Mouse (Mus musculus) forebrain, embryonic 14.5 days (tissue): ENCODE measurements at regions not wholly inside any gene's neighbourhood (a gene's known extent, or its start where the extent isn't known, plus 50 kb on each side); places are given as distances from the start of the nearest gene placed in this dataset.

Experiments
- ATAC-seq: fragments of 200-750 bp; cut with Nextera tagmentation; 2 replicates; pipeline ENCODE4 v1.8.0; 2017; ENCODE audit warnings: mild to moderate bottlenecking, moderate library complexity
- DNase-seq: peaks from one replicate; pipeline ENCODE4 v3.0.0-alpha.2; 2015; ENCODE audit warnings: low spot score
- H3K27ac ChIP-seq: fragments of 300-500 bp; sonication (generic); 2 replicates; pipeline ENCODE4 v1.5.1; 2014; ENCODE audit warnings: low read depth, mild to moderate bottlenecking, control low read depth, low read length, moderate library complexity
- H3K27me3 ChIP-seq: fragments of 300-500 bp; sonication (generic); replicated peaks from 2 replicates; pipeline ENCODE4 v1.6.1; 2014; ENCODE audit warnings: low read length, control low read depth, mixed read lengths; ENCODE audit not compliant: control insufficient read depth, insufficient read depth
- H3K36me3 ChIP-seq: fragments of 300-500 bp; sonication (generic); 2 replicates; pipeline ENCODE4 v1.6.1; 2014; ENCODE audit warnings: low read length, control low read depth; ENCODE audit not compliant: control insufficient read depth, insufficient read depth
- H3K4me1 ChIP-seq: fragments of 300-500 bp; sonication (generic); 2 replicates; pipeline ENCODE4 v1.6.1; 2014; ENCODE audit warnings: antibody characterized with exemption, low read length, control low read depth; ENCODE audit not compliant: control insufficient read depth, insufficient read depth
- H3K4me2 ChIP-seq: fragments of 300-500 bp; sonication (generic); 2 replicates; pipeline ENCODE4 v1.6.1; 2014; ENCODE audit warnings: mild to moderate bottlenecking, control low read depth, low read length
- H3K4me3 ChIP-seq: fragments of 300-500 bp; sonication (generic); 2 replicates; pipeline ENCODE4 v1.5.1; 2014; ENCODE audit warnings: low read depth, low read length, control low read depth
- H3K9ac ChIP-seq: fragments of 300-500 bp; sonication (generic); 2 replicates; pipeline ENCODE4 v1.6.1; 2014; ENCODE audit warnings: mild to moderate bottlenecking, low read length, control low read depth, moderate library complexity
- H3K9me3 ChIP-seq: fragments of 300-500 bp; sonication (generic); replicated peaks from 2 replicates; pipeline ENCODE4 v1.6.1; 2016; ENCODE audit warnings: low read length, control low read depth, mixed read lengths; ENCODE audit not compliant: control insufficient read depth
- WGBS: fragments of 180-500 bp; shearing (Covaris S2); extraction: QIAGEN DNeasy Blood & Tissue Kit; methylation state at CpG from one replicate; pipeline ENCODE4 v1.1.7; 2014; 5-methylcytosine and 5-hydroxymethylcytosine counted together

DNA sequence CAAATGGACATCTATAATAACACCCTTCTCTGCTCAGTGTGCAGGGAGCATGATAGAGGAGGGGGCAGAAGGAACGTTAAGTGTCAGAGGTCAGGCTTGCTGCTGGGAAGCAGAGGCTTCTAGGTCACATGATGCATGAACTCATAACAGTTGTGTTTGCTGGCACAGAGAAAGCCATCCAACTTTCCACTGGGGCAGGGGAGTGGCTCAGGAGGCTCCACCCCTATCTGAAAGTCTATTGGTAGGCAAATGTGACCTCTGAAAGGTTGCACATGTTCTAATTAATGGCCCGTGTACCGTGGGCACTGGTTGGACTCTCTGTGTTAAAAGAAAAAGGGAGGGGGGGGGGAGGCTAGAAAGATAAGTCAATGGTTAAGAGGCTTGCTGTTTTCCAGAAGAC lies 224.6 kb downstream of the Slc16a7 start:
- Histone ChIP-seq H3K27ac (no peak overlapping the region), H3K27me3 (no peaks in the 10 kb centered on the region), H3K4me1 (no peaks in the 10 kb centered on the region), H3K36me3 (no peaks in the 10 kb centered on the region), H3K9me3 (no peaks in the 10 kb centered on the region), H3K4me3 (no peak overlapping the region), H3K9ac (no peak overlapping the region), H3K4me2 (no peak overlapping the region)
- ATAC-seq (no peak), DNase-seq (no peak)
- 76% methylated on average over 3 of the region's 3 CpGs for WGBS

DNA sequence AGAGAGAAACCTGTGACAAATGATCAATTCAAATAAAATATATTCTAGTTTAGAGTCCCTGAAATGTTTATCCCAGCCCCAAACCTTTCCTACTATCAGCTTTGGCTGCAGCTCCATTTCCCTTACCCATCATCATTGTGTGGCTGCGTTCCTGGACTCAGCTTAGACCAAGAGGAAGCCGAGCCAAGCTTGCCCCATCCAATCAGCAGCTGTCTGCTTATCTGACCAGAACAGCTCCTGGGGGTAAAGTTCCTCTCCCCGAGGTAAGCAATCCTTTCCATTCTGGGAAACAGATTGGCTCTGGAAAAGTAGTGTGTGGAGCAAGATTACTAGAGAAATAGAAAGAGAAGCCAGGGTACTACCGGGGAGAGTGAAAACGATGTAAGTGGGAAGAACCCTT lies 228.2 kb downstream of the Slc16a7 start:
- ATAC-seq = no peak
- Histone ChIP-seq H3K4me2 (no peak overlapping the region), H3K9me3 (no peaks in the 10 kb centered on the region), H3K9ac (no peak overlapping the region), H3K27ac (no peak overlapping the region), H3K27me3 (no peaks in the 10 kb centered on the region), H3K36me3 (no peaks in the 10 kb centered on the region), H3K4me1 (no peaks in the 10 kb centered on the region), H3K4me3 (no peak overlapping the region)
- no peak for DNase-seq
- 58% methylated on average over 5 of the region's 5 CpGs for WGBS

DNA sequence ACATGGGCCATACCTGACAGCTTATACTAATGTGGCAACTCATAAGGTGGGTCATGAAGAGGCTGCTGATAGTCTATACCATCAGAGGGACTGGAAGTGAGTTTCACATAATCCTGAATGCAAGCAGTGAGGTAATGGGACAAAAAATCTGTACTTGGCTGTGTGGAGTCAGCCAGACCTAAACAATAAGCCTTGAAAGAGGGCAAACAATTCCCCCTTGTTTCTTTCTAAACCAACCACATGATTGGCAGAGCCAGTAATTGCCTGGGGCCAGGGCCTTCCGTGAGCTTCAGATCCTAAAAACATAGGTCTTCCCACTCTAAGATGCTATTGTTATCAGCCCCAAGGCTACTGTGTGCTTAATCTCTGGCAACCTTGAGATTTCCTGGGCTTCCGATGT lies 240.5 kb downstream of the Slc16a7 start:
- Histone ChIP-seq H3K4me2 (no peak overlapping the region), H3K9me3 (no peaks in the 10 kb centered on the region), H3K4me1 (no peaks in the 10 kb centered on the region), H3K4me3 (no peak overlapping the region), H3K27me3 (no peaks in the 10 kb centered on the region), H3K27ac (no peak overlapping the region), H3K36me3 (no peaks in the 10 kb centered on the region), H3K9ac (no peak overlapping the region)
- peak; percentile 12 for DNase-seq
- WGBS = 3% methylated on average over 2 of the region's 2 CpGs
- no peak for ATAC-seq

DNA sequence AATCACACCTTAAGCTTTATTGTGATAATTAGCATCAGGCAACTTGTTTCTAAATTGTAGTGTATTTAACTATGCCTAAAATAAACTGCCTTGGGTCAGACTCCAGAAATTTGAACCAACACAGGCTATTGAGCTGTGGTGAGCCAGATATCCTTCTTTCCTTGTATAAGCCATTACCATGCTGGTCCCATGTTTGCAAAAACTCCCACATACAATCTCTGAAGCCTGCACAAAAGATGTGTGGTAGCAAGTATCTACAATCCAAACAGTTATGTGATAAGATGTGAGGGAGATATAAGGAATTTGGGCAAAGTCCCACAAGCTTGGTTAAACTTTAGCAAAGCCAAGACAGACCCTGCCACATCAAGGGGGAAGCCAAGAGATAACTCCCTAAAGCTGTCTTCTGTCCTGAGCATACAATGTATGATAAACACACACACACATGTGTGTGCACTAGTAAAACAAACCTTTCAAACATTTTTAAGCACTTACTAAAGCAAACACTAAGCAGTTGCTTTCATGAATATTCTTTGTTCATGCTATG lies 242.0 kb downstream of the Slc16a7 start:
- DNase-seq (no peak), ATAC-seq (no peak)
- Histone ChIP-seq H3K27me3 (no peaks in the 10 kb centered on the region), H3K4me1 (no peaks in the 10 kb centered on the region), H3K9ac (no peak overlapping the region), H3K36me3 (no peaks in the 10 kb centered on the region), H3K9me3 (no peaks in the 10 kb centered on the region), H3K27ac (no peak overlapping the region), H3K4me2 (no peak overlapping the region), H3K4me3 (no peak overlapping the region)

DNA sequence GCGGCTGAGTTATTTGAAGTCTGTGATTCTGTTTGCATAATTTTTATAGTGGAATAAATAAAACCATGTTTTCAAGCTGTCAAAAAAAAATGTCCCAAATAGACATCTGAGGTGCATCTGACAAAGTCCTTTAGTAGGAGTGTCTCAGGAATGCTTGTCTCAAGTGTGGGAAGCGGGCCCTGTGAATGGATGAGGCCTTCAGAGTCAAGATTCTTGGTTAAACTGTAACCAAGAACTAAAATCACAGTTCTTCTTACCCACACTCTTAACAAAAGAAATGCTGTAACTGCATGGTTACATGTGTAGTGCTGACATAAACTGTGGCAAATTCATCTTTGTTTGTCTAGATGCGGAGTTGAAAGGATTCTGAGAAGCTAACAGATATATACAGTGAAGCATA lies 242.9 kb downstream of the Slc16a7 start:
- Histone ChIP-seq H3K4me3 (no peak overlapping the region), H3K36me3 (no peaks in the 10 kb centered on the region), H3K4me2 (no peak overlapping the region), H3K9me3 (no peaks in the 10 kb centered on the region), H3K4me1 (no peaks in the 10 kb centered on the region), H3K9ac (no peak overlapping the region), H3K27me3 (no peaks in the 10 kb centered on the region), H3K27ac (no peak overlapping the region)
- 97% methylated on average over 3 of the region's 3 CpGs for WGBS
- DNase-seq (no peak), ATAC-seq (no peak)

DNA sequence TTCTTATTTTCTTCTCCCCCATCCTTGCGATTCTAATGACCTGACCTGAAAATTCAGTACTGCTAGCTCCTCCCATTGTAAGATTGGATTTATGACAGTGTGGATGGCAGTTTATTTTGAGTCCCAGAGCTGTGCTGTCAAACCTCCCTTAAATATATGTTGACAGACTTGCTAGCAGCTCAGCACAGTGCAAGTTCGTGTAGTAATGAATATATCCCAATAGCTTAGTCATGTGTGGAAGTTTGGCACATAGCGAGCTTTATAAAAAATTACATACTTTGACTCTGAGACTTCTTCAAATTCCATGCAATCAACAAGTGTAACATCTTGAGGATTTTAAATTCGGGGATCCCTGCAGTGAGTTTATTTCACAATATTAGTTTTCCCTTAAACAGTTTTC lies 243.5 kb downstream of the Slc16a7 start:
- Histone ChIP-seq H3K4me1 (no peaks in the 10 kb centered on the region), H3K4me2 (no peak overlapping the region), H3K27ac (no peak overlapping the region), H3K27me3 (no peaks in the 10 kb centered on the region), H3K9ac (no peak overlapping the region), H3K36me3 (no peaks in the 10 kb centered on the region), H3K4me3 (no peak overlapping the region), H3K9me3 (no peaks in the 10 kb centered on the region)
- WGBS = 87% methylated on average over 4 of the region's 4 CpGs
- ATAC-seq (no peak), DNase-seq (no peak)

DNA sequence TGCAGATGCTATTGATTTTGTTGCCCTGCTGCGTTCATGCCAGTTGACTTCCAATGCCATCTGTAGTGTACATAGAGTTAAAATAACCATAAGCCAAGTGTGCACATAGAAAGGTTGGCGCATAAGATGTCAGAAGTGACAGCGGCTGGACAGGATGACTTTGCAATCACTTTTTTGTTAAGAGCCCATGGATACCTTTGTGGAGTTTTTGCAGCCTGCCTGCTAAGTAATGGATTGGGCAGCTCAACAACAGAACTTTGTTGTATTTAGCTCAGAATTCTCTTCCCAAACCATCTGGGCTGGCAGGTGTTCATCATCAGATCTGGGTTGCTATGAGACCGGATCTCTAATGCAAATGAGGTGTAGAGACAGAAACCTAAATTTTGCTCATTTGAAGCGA lies 267.5 kb downstream of the Slc16a7 start:
- Histone ChIP-seq H3K4me1 (no peaks in the 10 kb centered on the region), H3K4me2 (no peak overlapping the region), H3K4me3 (no peak overlapping the region), H3K9ac (no peak overlapping the region), H3K36me3 (no peaks in the 10 kb centered on the region), H3K27me3 (no peaks in the 10 kb centered on the region), H3K9me3 (no peaks in the 10 kb centered on the region), H3K27ac (no peak overlapping the region)
- DNase-seq (peak; percentile 76), ATAC-seq (peak; percentile 76; the same call in 1 of the 2 replicates)
- 77% methylated on average over 5 of the region's 5 CpGs for WGBS

DNA sequence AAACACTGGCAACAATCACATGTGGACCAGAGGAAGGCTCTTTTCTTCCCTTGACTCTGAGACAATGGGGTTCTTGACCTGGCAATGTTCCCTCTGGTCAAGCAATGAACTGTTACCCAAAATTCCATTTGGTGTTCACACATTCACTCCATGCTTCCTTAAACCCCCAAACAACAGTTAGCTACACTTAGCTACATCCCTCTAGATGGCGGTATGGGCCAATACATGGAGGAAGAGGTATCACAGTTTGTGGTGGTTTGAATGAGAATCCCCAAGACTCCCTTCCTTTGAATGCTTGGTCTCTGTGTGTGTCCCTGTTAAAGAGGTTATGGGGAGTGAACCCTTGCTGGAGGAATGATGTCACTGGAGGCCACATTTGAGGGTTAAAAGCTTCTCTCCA lies 274.9 kb downstream of the Slc16a7 start:
- no peak for ATAC-seq
- DNase-seq = peak; percentile 37

DNA sequence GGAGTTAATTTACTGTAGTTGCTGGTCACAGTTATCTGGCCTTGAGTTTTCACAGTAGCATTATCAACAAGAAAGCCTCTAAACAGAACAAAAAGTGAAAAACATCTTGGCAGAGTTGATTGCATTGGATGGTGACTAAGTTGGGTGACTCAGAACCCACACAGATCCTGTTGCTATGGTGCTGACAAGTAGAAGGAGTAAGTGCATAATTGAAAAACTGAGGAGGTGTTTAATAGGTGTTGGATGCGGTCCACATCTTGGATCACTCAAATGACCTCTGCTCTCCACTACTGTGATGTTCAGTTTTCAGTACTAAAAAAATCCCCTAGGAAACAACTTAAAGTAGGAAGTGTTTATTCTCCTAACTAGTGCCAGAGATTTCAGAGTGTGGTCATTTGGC lies 280.3 kb downstream of the Slc16a7 start:
- H3K27ac ChIP-seq = no peak overlapping the region
- DNase-seq (no peak), ATAC-seq (no peak)
- H3K9ac ChIP-seq = no peak overlapping the region
- H3K4me1 ChIP-seq = no peaks in the 10 kb centered on the region
- H3K4me3 ChIP-seq = no peak overlapping the region
- H3K27me3 ChIP-seq = no peaks in the 10 kb centered on the region
- H3K36me3 ChIP-seq = no peaks in the 10 kb centered on the region
- no peak overlapping the region for H3K4me2 ChIP-seq
- 91% methylated on average over 1 of the region's 1 CpGs for WGBS
- no peaks in the 10 kb centered on the region for H3K9me3 ChIP-seq

More for the DNA sequence above, 274.9 kb downstream of the Slc16a7 start:
- Histone ChIP-seq H3K9me3 (no peaks in the 10 kb centered on the region), H3K4me3 (no peak overlapping the region), H3K27me3 (no peaks in the 10 kb centered on the region), H3K4me2 (no peak overlapping the region), H3K36me3 (no peaks in the 10 kb centered on the region), H3K9ac (no peak overlapping the region), H3K4me1 (no peaks in the 10 kb centered on the region), H3K27ac (no peak overlapping the region)
- WGBS = 39% methylated on average over 1 of the region's 1 CpGs
